Mouse (Mus musculus): ENCODE data around the gene Tmem86b. TPM values are rescaled to one million over a fixed set of nuclear protein-coding genes. Genes with fewer than 3 reads are reported as not detected.
"Not testable (repeated sequence)": the region's sequence is repeated elsewhere in the genome, so short reads cannot be mapped to it uniquely, and the experiment has no call there.

The Tmem86b gene
- polyA plus RNA-seq, 1 experiment from 2014 or later, result 0.80 TPM

DNA sequence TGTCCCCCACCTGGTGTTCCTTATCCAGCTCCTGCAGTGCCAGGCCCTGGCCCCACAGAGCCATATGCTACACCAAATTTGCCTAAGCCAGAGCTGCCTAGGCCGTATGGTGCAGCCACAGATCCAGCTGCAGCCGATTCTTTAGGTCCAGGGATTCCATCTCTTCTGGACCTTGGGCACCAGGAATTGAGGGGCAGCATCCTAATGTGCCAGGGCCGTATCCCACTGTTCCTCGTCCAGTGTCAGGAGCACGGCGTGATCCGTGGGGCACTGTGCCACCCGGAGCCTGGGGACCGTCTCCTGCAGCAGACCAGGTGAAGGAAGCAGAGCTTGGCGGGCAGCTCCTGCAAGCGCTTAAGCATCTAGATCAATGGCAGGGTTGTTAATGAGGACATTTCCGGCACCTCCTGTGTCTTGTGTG, 19.3 kb downstream of the Tmem86b start:
- DNase-seq (ENCODE audit: low spot score) (no peak), ATAC-seq (replicated peaks; ENCODE audit: low FRiP score, low read depth) (no peak)
- Histone ChIP-seq H3K4me2 (ENCODE audit: low read length) (no peak overlapping the region), H3K4me3 (replicated peaks; ENCODE audit: low read depth, low read length) (no peak overlapping the region), H3K27me3 (ENCODE audit: insufficient read depth, low read length) (no peaks in the 10 kb centered on the region), H3K4me1 (replicated peaks; ENCODE audit: insufficient read depth, low read length) (no peaks in the 10 kb centered on the region), H3K9me3 (replicated peaks; ENCODE audit: low read length) (no peaks in the 10 kb centered on the region), H3K9ac (ENCODE audit: low read depth, low read length) (no peak overlapping the region), H3K27ac (no peak overlapping the region), H3K36me3 (ENCODE audit: insufficient read depth, low read length) (no peaks in the 10 kb centered on the region)
- WGBS, result 78% methylated on average over 12 of the region's 12 CpGs
- no peak for TF ChIP-seq CTCF (IDR thresholded peaks at IDR 0.05; ENCODE audit: low read depth)

GRCm38 (mm10) chr7:4611511-4611910, 19.7 kb downstream of the Tmem86b start:
- DNase-seq (ENCODE audit: low spot score), result no peak
- Histone ChIP-seq H3K9ac (ENCODE audit: low read depth, low read length) (no peak overlapping the region), H3K9me3 (replicated peaks; ENCODE audit: low read length) (no peaks in the 10 kb centered on the region), H3K36me3 (ENCODE audit: insufficient read depth, low read length) (no peaks in the 10 kb centered on the region), H3K27ac (no peak overlapping the region), H3K4me3 (replicated peaks; ENCODE audit: low read depth, low read length) (no peak overlapping the region), H3K4me2 (ENCODE audit: low read length) (no peak overlapping the region), H3K4me1 (replicated peaks; ENCODE audit: insufficient read depth, low read length) (no peaks in the 10 kb centered on the region), H3K27me3 (ENCODE audit: insufficient read depth, low read length) (no peaks in the 10 kb centered on the region)
- 86% methylated on average over 12 of the region's 12 CpGs for WGBS
- no peak for TF ChIP-seq CTCF (IDR thresholded peaks at IDR 0.05; ENCODE audit: low read depth)
- no peak for ATAC-seq (replicated peaks; ENCODE audit: low FRiP score, low read depth)

DNA sequence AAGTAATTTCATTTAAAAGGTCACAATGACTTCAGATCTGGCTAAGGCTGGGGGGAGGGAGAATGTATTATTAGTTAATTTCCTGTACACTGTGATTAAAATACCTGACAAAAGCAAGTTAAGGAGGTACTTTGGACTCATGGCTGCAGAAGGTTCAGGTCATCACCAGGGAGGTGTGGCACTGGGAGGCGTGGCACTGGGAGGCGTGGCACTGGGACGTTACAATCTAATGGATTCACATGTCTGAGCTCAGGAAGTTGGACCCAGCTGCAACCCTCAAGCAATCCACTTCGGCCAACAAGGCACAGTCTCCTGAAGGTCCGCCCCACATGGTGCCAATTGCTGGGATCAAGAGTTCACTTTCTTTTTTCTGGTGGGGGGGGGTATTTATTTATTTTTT, 23.2 kb downstream of the Tmem86b start:
- no peaks in the 10 kb centered on the region for H3K36me3 ChIP-seq (ENCODE audit: insufficient read depth, low read length)
- no peak for TF ChIP-seq CTCF (IDR thresholded peaks at IDR 0.05; ENCODE audit: low read depth)
- H3K9me3 ChIP-seq (replicated peaks; ENCODE audit: low read length), result no peaks in the 10 kb centered on the region
- H3K4me1 ChIP-seq (replicated peaks; ENCODE audit: insufficient read depth, low read length), result no peaks in the 10 kb centered on the region
- WGBS, result 58% methylated on average over 5 of the region's 5 CpGs
- no peaks in the 10 kb centered on the region for H3K27me3 ChIP-seq (ENCODE audit: insufficient read depth, low read length)
- no peak overlapping the region for H3K4me2 ChIP-seq (ENCODE audit: low read length)
- DNase-seq (ENCODE audit: low spot score), result no peak
- no peak overlapping the region for H3K27ac ChIP-seq
- peak; percentile 59 for ATAC-seq (replicated peaks; ENCODE audit: low FRiP score, low read depth)
- no peak overlapping the region for H3K4me3 ChIP-seq (replicated peaks; ENCODE audit: low read depth, low read length)
- no peak overlapping the region for H3K9ac ChIP-seq (ENCODE audit: low read depth, low read length)

GRCm38 (mm10) chr7:4603873-4604272, 27.3 kb downstream of the Tmem86b start, which contains the start of gene Ptprh:
Gene Ptprh, minus strand, starts transcription at chr7:4604041.
- Histone ChIP-seq H3K4me1 (replicated peaks; ENCODE audit: insufficient read depth, low read length) (no peaks in the 10 kb centered on the region), H3K27ac (no peak within 1 kb of the TSS), H3K36me3 (ENCODE audit: insufficient read depth, low read length) (no peaks in the 10 kb centered on the region), H3K4me2 (ENCODE audit: low read length) (no peak within 1 kb of the TSS), H3K27me3 (ENCODE audit: insufficient read depth, low read length) (no peaks in the 10 kb centered on the region), H3K4me3 (replicated peaks; ENCODE audit: low read depth, low read length) (no peak within 1 kb of the TSS), H3K9ac (ENCODE audit: low read depth, low read length) (no peak within 1 kb of the TSS), H3K9me3 (replicated peaks; ENCODE audit: low read length) (no peaks in the 10 kb centered on the region)
- WGBS, result 75% methylated on average over 6 of the region's 6 CpGs
- DNase-seq (ENCODE audit: low spot score), result no peak
- no peak for TF ChIP-seq CTCF (IDR thresholded peaks at IDR 0.05; ENCODE audit: low read depth)
- no peak for ATAC-seq (replicated peaks; ENCODE audit: low FRiP score, low read depth)

DNA sequence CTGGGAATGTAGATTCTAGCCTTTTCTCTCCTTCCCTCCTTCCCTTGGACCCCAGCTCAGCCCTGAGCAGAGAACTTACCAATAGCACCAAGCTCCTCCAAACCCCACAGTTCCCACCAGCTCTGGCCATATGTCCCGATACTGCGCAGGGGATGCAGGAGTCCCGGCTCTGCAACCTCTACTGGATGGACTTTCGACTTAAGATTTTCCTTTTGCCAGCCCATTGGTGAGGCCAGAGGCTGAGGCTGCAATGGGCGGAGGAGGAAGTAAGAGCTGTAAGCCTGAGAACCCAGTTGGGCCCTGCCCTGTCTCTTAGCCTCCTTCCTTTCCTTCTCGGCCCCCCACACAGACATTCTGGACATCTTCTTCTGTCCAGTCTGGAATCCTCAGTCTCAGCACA, 28.3 kb downstream of the Tmem86b start:
- Histone ChIP-seq H3K36me3 (ENCODE audit: insufficient read depth, low read length) (no peaks in the 10 kb centered on the region), H3K4me2 (ENCODE audit: low read length) (no peak overlapping the region), H3K27me3 (ENCODE audit: insufficient read depth, low read length) (no peaks in the 10 kb centered on the region), H3K27ac (no peak overlapping the region), H3K4me3 (replicated peaks; ENCODE audit: low read depth, low read length) (no peak overlapping the region), H3K4me1 (replicated peaks; ENCODE audit: insufficient read depth, low read length) (no peaks in the 10 kb centered on the region), H3K9ac (ENCODE audit: low read depth, low read length) (no peak overlapping the region), H3K9me3 (replicated peaks; ENCODE audit: low read length) (no peaks in the 10 kb centered on the region)
- ATAC-seq (replicated peaks; ENCODE audit: low FRiP score, low read depth) (no peak), DNase-seq (ENCODE audit: low spot score) (no peak)
- WGBS, result 89% methylated on average over 6 of the region's 6 CpGs
- TF ChIP-seq CTCF (IDR thresholded peaks at IDR 0.05; ENCODE audit: low read depth), result no peak

DNA sequence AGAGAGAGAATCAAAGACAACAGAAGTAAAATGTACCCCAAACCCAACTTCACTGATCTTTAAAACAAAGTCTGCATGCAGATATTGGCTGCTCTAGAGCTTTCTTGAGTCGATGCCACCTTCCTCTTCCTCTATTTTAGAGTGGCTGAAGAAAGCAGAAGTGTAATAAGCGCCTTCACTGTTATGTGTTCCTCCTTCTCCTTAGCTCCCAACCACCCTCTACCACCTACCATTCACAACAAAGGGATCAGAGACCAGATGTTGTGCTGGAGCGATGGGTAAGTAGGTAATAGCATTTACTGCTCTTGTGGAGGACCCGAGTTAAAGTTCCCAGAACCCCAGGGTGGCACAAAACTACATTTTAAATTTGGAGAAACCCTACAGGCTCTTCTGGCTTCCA, 34.2 kb downstream of the Tmem86b start:
- not testable (repeated sequence) for H3K36me3 ChIP-seq (ENCODE audit: insufficient read depth, low read length); ATAC-seq (replicated peaks; ENCODE audit: low FRiP score, low read depth); H3K4me2 ChIP-seq (ENCODE audit: low read length); H3K27ac ChIP-seq; H3K27me3 ChIP-seq (ENCODE audit: insufficient read depth, low read length); H3K9ac ChIP-seq (ENCODE audit: low read depth, low read length); H3K9me3 ChIP-seq (replicated peaks; ENCODE audit: low read length); H3K4me3 ChIP-seq (replicated peaks; ENCODE audit: low read depth, low read length); H3K4me1 ChIP-seq (replicated peaks; ENCODE audit: insufficient read depth, low read length); DNase-seq (ENCODE audit: low spot score)
- WGBS, result 84% methylated on average over 4 of the region's 4 CpGs

DNA sequence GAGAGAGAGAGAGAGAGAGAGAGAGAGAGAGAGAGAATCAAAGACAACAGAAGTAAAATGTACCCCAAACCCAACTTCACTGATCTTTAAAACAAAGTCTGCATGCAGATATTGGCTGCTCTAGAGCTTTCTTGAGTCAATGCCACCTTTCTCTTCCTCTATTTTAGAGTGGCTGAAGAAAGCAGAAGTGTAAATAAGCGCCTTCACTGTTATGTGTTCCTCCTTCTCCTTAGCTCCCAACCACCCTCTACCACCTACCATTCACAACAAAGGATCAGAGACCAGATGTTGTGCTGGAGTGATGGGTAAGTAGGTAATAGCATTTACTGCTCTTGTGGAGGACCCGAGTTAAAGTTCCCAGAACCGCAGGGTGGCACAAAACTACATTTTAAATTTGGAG, 49.7 kb downstream of the Tmem86b start:
- not testable (repeated sequence) for H3K4me2 ChIP-seq (ENCODE audit: low read length); H3K27me3 ChIP-seq (ENCODE audit: insufficient read depth, low read length); H3K9me3 ChIP-seq (replicated peaks; ENCODE audit: low read length); H3K9ac ChIP-seq (ENCODE audit: low read depth, low read length); H3K27ac ChIP-seq; H3K36me3 ChIP-seq (ENCODE audit: insufficient read depth, low read length); H3K4me3 ChIP-seq (replicated peaks; ENCODE audit: low read depth, low read length); DNase-seq (ENCODE audit: low spot score); H3K4me1 ChIP-seq (replicated peaks; ENCODE audit: insufficient read depth, low read length); ATAC-seq (replicated peaks; ENCODE audit: low FRiP score, low read depth)
- WGBS, result 80% methylated on average over 3 of the region's 3 CpGs

Small RNA genes within 50 kb of the gene (microRNA-seq; reads per million reads assigned to microRNA genes)
- gene Gm23577, result not detected

Other genes starting within 250 kb of the Tmem86b start
- 0.03 TPM in 1 of 2 replicates, not detected in the other for gene Gp6, start 233.7 kb downstream of the Tmem86b start, polyA plus RNA-seq (2015; fragmentation: Nextera tagmentation; extraction: Ambion mirVana)
- gene Rdh13, start 185.8 kb downstream of the Tmem86b start, polyA plus RNA-seq (2015; fragmentation: Nextera tagmentation; extraction: Ambion mirVana), result 24.3 and 26.5 TPM in 2 replicates
- 5.8 and 12.8 TPM in 2 replicates for gene Eps8l1, start 170.7 kb downstream of the Tmem86b start, polyA plus RNA-seq (2015; fragmentation: Nextera tagmentation; extraction: Ambion mirVana)
- gene Ppp1r12c, start 129.7 kb downstream of the Tmem86b start, polyA plus RNA-seq (2015; fragmentation: Nextera tagmentation; extraction: Ambion mirVana), result 31.3 and 33.8 TPM in 2 replicates
- gene Tnnt1, start 115.0 kb downstream of the Tmem86b start, polyA plus RNA-seq (2015; fragmentation: Nextera tagmentation; extraction: Ambion mirVana), result 10.8 and 15.2 TPM in 2 replicates
- gene Tnni3, start 107.2 kb downstream of the Tmem86b start, polyA plus RNA-seq (2015; fragmentation: Nextera tagmentation; extraction: Ambion mirVana), result 5.6 and 6.3 TPM in 2 replicates
- 2.0 and 2.5 TPM in 2 replicates for gene Dnaaf3, start 99.0 kb downstream of the Tmem86b start, polyA plus RNA-seq (2015; fragmentation: Nextera tagmentation; extraction: Ambion mirVana)
- 6.4 and 6.6 TPM in 2 replicates for gene Syt5, start 83.9 kb downstream of the Tmem86b start, polyA plus RNA-seq (2015; fragmentation: Nextera tagmentation; extraction: Ambion mirVana)
- 0.13 and 0.31 TPM in 2 replicates for gene Ptprh, start 27.4 kb downstream of the Tmem86b start, polyA plus RNA-seq (2015; fragmentation: Nextera tagmentation; extraction: Ambion mirVana)
- gene Ppp6r1, start 27.6 kb upstream of the Tmem86b start, polyA plus RNA-seq (2015; fragmentation: Nextera tagmentation; extraction: Ambion mirVana), result 4.8 and 5.1 TPM in 2 replicates
- 99.7 and 99.9 TPM in 2 replicates for gene Hspbp1, start 53.6 kb upstream of the Tmem86b start, polyA plus RNA-seq (2015; fragmentation: Nextera tagmentation; extraction: Ambion mirVana)
- gene Brsk1, start 59.2 kb upstream of the Tmem86b start, polyA plus RNA-seq (2015; fragmentation: Nextera tagmentation; extraction: Ambion mirVana), result 0.71 and 0.78 TPM in 2 replicates
- 0.06 and 0.12 TPM in 2 replicates for gene Tmem150b, start 93.8 kb upstream of the Tmem86b start, polyA plus RNA-seq (2015; fragmentation: Nextera tagmentation; extraction: Ambion mirVana)
- 61.2 and 64.8 TPM in 2 replicates for gene Kmt5c, start 108.7 kb upstream of the Tmem86b start, polyA plus RNA-seq (2015; fragmentation: Nextera tagmentation; extraction: Ambion mirVana)
- 70.7 and 84.0 TPM in 2 replicates for gene Cox6b2, start 121.7 kb upstream of the Tmem86b start, polyA plus RNA-seq (2015; fragmentation: Nextera tagmentation; extraction: Ambion mirVana)
- not detected in 2 replicates for gene Fam71e2, start 139.9 kb upstream of the Tmem86b start, polyA plus RNA-seq (2015; fragmentation: Nextera tagmentation; extraction: Ambion mirVana)
- gene Il11, start 151.4 kb upstream of the Tmem86b start, polyA plus RNA-seq (2015; fragmentation: Nextera tagmentation; extraction: Ambion mirVana), result 0.14 and 0.20 TPM in 2 replicates
- 0.70 TPM in 1 of 2 replicates, not detected in the other for gene Tmem190, start 151.5 kb upstream of the Tmem86b start, polyA plus RNA-seq (2015; fragmentation: Nextera tagmentation; extraction: Ambion mirVana)
- 35.9 and 40.4 TPM in 2 replicates for gene Tmem238, start 158.2 kb upstream of the Tmem86b start, polyA plus RNA-seq (2015; fragmentation: Nextera tagmentation; extraction: Ambion mirVana)
- 453 and 480 TPM in 2 replicates for gene Rpl28, start 161.5 kb upstream of the Tmem86b start, polyA plus RNA-seq (2015; fragmentation: Nextera tagmentation; extraction: Ambion mirVana)
- 198 and 203 TPM in 2 replicates for gene Ube2s, start 181.2 kb upstream of the Tmem86b start, polyA plus RNA-seq (2015; fragmentation: Nextera tagmentation; extraction: Ambion mirVana)
- 0.62 and 0.67 TPM in 2 replicates for gene Shisa7, start 213.3 kb upstream of the Tmem86b start, polyA plus RNA-seq (2015; fragmentation: Nextera tagmentation; extraction: Ambion mirVana)
- gene Isoc2b, start 238.8 kb upstream of the Tmem86b start, polyA plus RNA-seq (2015; fragmentation: Nextera tagmentation; extraction: Ambion mirVana), result 11.0 and 12.4 TPM in 2 replicates
- 0.72 and 0.77 TPM in 2 replicates for gene Isoc2a, start 245.7 kb upstream of the Tmem86b start, polyA plus RNA-seq (2015; fragmentation: Nextera tagmentation; extraction: Ambion mirVana)